Mouse (Mus musculus): ENCODE measurements around the gene Kcnk13.

Gene Kcnk13

GRCm38 (mm10) chr12:100022490-100022889, 58.2 kb downstream of the Kcnk13 start:
- WGBS, result 75% methylated on average over 5 of the region's 5 CpGs

- 86% methylated on average over 12 of the region's 12 CpGs for WGBS
These were observed 59.6 kb downstream of the Kcnk13 start for GRCm38 (mm10) chr12:100023821-100024365.

- 48% methylated on average over 11 of the region's 11 CpGs for WGBS
These were observed 61.4 kb downstream of the Kcnk13 start for GRCm38 (mm10) chr12:100025675-100026074.

GRCm38 (mm10) chr12:100026715-100027245, 62.5 kb downstream of the Kcnk13 start:
- WGBS, result 82% methylated on average over 7 of the region's 7 CpGs

- 86% methylated on average over 7 of the region's 7 CpGs for WGBS
These were observed 63.0 kb downstream of the Kcnk13 start for GRCm38 (mm10) chr12:100027281-100027680.

GRCm38 (mm10) chr12:100031681-100032080, 67.4 kb downstream of the Kcnk13 start:
- WGBS, result 95% methylated on average over 5 of the region's 5 CpGs

- WGBS, result 84% methylated on average over 4 of the region's 4 CpGs
These were observed 68.2 kb downstream of the Kcnk13 start for GRCm38 (mm10) chr12:100032521-100032920.

- WGBS, result 74% methylated on average over 5 of the region's 5 CpGs
These were observed 74.5 kb downstream of the Kcnk13 start for GRCm38 (mm10) chr12:100038741-100039262.

GRCm38 (mm10) chr12:100042116-100042515, 77.8 kb downstream of the Kcnk13 start:
- 87% methylated on average over 8 of the region's 8 CpGs for WGBS

- WGBS, result 36% methylated on average over 4 of the region's 4 CpGs
These were observed 80.4 kb downstream of the Kcnk13 start for GRCm38 (mm10) chr12:100044704-100045103.

GRCm38 (mm10) chr12:100050552-100050951, 86.3 kb downstream of the Kcnk13 start:
- WGBS, result 65% methylated on average over 7 of the region's 7 CpGs

- WGBS, result 85% methylated on average over 5 of the region's 5 CpGs
These were observed 89.3 kb downstream of the Kcnk13 start for GRCm38 (mm10) chr12:100053617-100054016.

- WGBS, result 93% methylated on average over 10 of the region's 10 CpGs
These were observed 96.8 kb downstream of the Kcnk13 start for GRCm38 (mm10) chr12:100061071-100061470.

GRCm38 (mm10) chr12:100062584-100062983, 98.3 kb downstream of the Kcnk13 start:
- 71% methylated on average over 3 of the region's 3 CpGs for WGBS

- 59% methylated on average over 3 of the region's 3 CpGs for WGBS
These were observed 100.8 kb downstream of the Kcnk13 start for GRCm38 (mm10) chr12:100065109-100065508.

GRCm38 (mm10) chr12:100067477-100067876, 103.2 kb downstream of the Kcnk13 start:
- WGBS, result 52% methylated on average over 5 of the region's 5 CpGs

- WGBS, result 57% methylated on average over 4 of the region's 4 CpGs
These were observed 108.9 kb downstream of the Kcnk13 start for GRCm38 (mm10) chr12:100073201-100073672.

- 64% methylated on average over 4 of the region's 4 CpGs for WGBS
These were observed 111.4 kb downstream of the Kcnk13 start for GRCm38 (mm10) chr12:100075715-100076114.

GRCm38 (mm10) chr12:100079636-100080286, 115.5 kb downstream of the Kcnk13 start:
- 75% methylated on average over 8 of the region's 8 CpGs for WGBS

GRCm38 (mm10) chr12:100088026-100088425, 123.7 kb downstream of the Kcnk13 start:
- 87% methylated on average over 3 of the region's 3 CpGs for WGBS

- 62% methylated on average over 5 of the region's 5 CpGs for WGBS
These were observed 125.0 kb downstream of the Kcnk13 start for GRCm38 (mm10) chr12:100089265-100089664.

GRCm38 (mm10) chr12:100090750-100091149, 126.5 kb downstream of the Kcnk13 start:
- 91% methylated on average over 4 of the region's 4 CpGs for WGBS

- WGBS, result 89% methylated on average over 11 of the region's 11 CpGs
These were observed 128.7 kb downstream of the Kcnk13 start for GRCm38 (mm10) chr12:100093046-100093445.

Measured in cerebral cortex, adult 2 months (tissue).